Mouse (Mus musculus) midbrain, embryonic 11.5 days (tissue): ENCODE data around the gene Shank2. TPM values are rescaled to one million over a fixed set of nuclear protein-coding genes. Genes with fewer than 3 reads are reported as not detected.
A peak's percentile ranks its signal among the peaks of the same experiment; 100 is the strongest.

ENCODE experiments used
- ATAC-seq: fragments of 200-750 bp; cut with Nextera tagmentation; 2 replicates; pipeline ENCODE4 v1.8.0; 2017; ENCODE audit warnings: moderate TSS enrichment, moderate library complexity; ENCODE audit not compliant: low FRiP score
- DNase-seq: peaks from one replicate; pipeline ENCODE4 v3.0.0; 2015; ENCODE audit warnings: low spot score; ENCODE audit errors: missing footprints
- H3K27ac ChIP-seq: fragments of 300-500 bp; sonication (generic); 2 replicates; pipeline ENCODE4 v1.5.1; 2014; ENCODE audit warnings: low read depth, low read length
- H3K27me3 ChIP-seq: fragments of 300-500 bp; sonication (generic); 2 replicates; pipeline ENCODE4 v1.6.1; 2014; ENCODE audit warnings: mild to moderate bottlenecking, low read length, moderate library complexity, mixed read lengths; ENCODE audit not compliant: control insufficient read depth, insufficient read depth
- H3K36me3 ChIP-seq: fragments of 300-500 bp; sonication (generic); 2 replicates; pipeline ENCODE4 v1.6.1; 2014; ENCODE audit warnings: mild to moderate bottlenecking, low read length, moderate library complexity, mixed read lengths; ENCODE audit not compliant: control insufficient read depth, insufficient read depth
- H3K4me1 ChIP-seq: fragments of 300-500 bp; sonication (generic); 2 replicates; pipeline ENCODE4 v1.6.1; 2014; ENCODE audit warnings: low read length; ENCODE audit not compliant: control insufficient read depth, insufficient read depth
- H3K4me2 ChIP-seq: fragments of 300-500 bp; sonication (generic); 2 replicates; pipeline ENCODE4 v1.6.1; 2014; ENCODE audit warnings: mild to moderate bottlenecking, moderate library complexity
- H3K4me3 ChIP-seq: fragments of 300-500 bp; sonication (generic); 2 replicates; pipeline ENCODE4 v1.5.1; 2014; ENCODE audit warnings: low read depth, low read length
- H3K9ac ChIP-seq: fragments of 300-500 bp; sonication (generic); 2 replicates; pipeline ENCODE4 v1.6.1; 2014; ENCODE audit warnings: low read length
- H3K9me3 ChIP-seq: fragments of 300-500 bp; sonication (generic); 2 replicates; pipeline ENCODE4 v1.6.1; 2016; ENCODE audit warnings: low read length; ENCODE audit not compliant: control insufficient read depth
- WGBS: fragments of 180-500 bp; shearing (Covaris S2); extraction: QIAGEN DNeasy Blood & Tissue Kit; methylation state at CpG from one replicate; pipeline ENCODE4 v1.1.7; 2014; 5-methylcytosine and 5-hydroxymethylcytosine counted together
- polyA plus RNA-seq: library from polyadenylated mRNA; unstranded; fragments of >200 nt; fragmentation: Nextera tagmentation; extraction: Ambion mirVana; gene quantifications from 2 replicates; pipeline ENCODE4 v1.2.1, GENCODE M21; 2014

Gene Shank2
- polyA plus RNA-seq, 1 experiment from 2014 or later, result 2.2 TPM

DNA sequence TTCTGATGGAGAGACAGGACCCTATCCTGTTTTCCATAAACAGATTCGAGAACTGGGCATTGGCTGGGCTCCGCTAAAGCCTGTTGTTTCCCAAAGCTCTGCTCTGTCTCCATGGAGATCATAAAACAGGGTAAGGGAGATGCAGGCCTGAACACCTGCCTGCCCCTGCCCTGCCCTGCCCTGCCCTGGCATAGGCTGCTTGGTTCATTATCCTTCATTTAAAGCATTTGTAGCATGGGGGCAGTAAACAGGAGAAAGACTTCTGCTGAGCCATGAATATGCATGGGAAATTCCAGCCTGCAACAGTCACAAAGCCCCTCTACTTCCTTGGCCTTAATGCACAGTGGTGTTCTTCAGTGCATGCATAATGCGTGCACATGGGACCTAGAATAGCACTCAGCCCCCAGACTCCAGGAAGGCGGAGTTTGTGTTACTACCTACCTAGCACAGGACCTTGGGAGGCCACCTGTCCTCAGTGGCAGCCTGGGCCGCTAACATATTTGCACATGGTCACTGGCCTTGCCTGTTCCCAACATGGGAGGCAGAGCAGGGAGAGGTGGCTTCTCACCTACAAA lies 230.5 kb downstream of the Shank2 start:
- peaks cover 13% of the 10 kb centered on the region for H3K4me1 ChIP-seq
- no peaks in the 10 kb centered on the region for H3K27me3 ChIP-seq
- H3K36me3 ChIP-seq, result no peaks in the 10 kb centered on the region
- H3K9me3 ChIP-seq, result no peaks in the 10 kb centered on the region
- no peak overlapping the region for H3K4me3 ChIP-seq
- H3K27ac ChIP-seq, result no peak overlapping the region
- 43% methylated on average over 5 of the region's 5 CpGs for WGBS
- no peak overlapping the region for H3K4me2 ChIP-seq
- DNase-seq (peak; percentile 87), ATAC-seq (peak; percentile 49)
- no peak overlapping the region for H3K9ac ChIP-seq

DNA sequence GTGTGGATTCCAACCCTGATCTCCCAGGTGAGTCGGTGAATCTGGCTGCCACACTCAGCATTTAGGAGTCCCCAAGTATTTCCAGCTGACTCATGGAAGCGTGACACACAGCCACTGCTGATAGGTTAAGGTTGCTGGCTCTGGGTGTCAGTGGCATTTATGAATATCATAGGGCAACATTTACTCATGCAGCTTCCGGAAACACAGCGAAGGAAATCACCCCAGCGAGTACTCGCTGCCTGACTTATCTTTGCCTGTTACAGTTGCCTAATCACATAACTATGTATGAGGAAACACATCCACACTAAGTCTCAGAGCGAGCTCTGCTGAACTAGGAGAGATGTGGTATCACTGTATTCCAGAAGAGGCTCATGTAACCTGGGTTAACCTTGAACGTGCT lies 231.8 kb downstream of the Shank2 start:
- DNase-seq, result no peak
- H3K9me3 ChIP-seq, result no peaks in the 10 kb centered on the region
- WGBS, result 94% methylated on average over 8 of the region's 8 CpGs

DNA sequence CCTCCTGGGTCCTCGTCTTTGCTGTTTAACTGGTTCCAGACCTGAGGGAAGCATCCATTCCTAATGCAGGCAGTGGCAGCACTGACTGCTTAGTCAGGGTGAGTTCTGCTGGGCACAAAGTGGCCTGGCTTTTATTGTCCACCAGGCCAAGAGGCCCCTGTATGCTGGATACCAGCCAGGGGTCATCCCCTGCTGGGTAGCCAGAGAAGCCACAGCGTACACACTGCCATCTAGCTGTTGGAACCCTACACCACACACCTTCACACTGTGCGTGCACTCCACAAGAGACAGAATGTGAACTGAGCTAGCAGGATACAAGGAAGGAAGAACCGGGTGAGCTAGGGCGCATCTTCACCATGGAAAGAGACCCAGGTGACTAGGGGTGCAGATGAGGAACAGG lies 233.1 kb downstream of the Shank2 start:
- H3K36me3 ChIP-seq, result no peaks in the 10 kb centered on the region
- WGBS, result 60% methylated on average over 5 of the region's 5 CpGs
- peaks cover 30% of the 10 kb centered on the region for H3K4me1 ChIP-seq
- H3K4me3 ChIP-seq, result no peak overlapping the region
- DNase-seq (no peak), ATAC-seq (no peak)
- H3K27me3 ChIP-seq, result no peaks in the 10 kb centered on the region
- H3K27ac ChIP-seq, result no peak overlapping the region
- H3K9ac ChIP-seq, result no peak overlapping the region
- H3K4me2 ChIP-seq, result no peak overlapping the region
- no peaks in the 10 kb centered on the region for H3K9me3 ChIP-seq

More for the DNA sequence above, 231.8 kb downstream of the Shank2 start:
- H3K36me3 ChIP-seq, result no peaks in the 10 kb centered on the region
- H3K27ac ChIP-seq, result no peak overlapping the region
- no peaks in the 10 kb centered on the region for H3K27me3 ChIP-seq
- no peak overlapping the region for H3K9ac ChIP-seq
- H3K4me3 ChIP-seq, result no peak overlapping the region
- H3K4me2 ChIP-seq, result no peak overlapping the region
- peaks cover 18% of the 10 kb centered on the region for H3K4me1 ChIP-seq
- no peak for ATAC-seq

DNA sequence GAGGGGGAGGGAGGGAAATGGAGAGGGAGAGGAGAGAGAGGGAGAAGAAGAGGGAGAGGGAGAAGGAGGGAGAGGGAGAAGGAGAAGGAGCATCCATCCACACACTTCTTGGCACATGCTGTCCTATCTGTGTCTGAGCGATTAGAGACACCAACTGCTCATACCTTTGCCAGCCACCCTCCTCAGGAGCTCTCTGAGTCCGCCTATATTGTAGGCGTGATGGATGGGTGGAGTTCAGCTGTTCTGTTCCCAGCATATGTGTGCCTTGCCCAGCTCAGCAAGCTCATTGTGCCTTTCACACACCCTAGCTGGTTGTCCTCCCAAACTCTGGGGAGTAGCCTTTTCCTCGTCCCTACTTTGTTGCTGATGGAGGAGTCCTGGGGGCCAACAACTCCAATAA lies 233.8 kb downstream of the Shank2 start:
- H3K9ac ChIP-seq, result no peak overlapping the region
- 81% methylated on average over 4 of the region's 4 CpGs for WGBS

DNA sequence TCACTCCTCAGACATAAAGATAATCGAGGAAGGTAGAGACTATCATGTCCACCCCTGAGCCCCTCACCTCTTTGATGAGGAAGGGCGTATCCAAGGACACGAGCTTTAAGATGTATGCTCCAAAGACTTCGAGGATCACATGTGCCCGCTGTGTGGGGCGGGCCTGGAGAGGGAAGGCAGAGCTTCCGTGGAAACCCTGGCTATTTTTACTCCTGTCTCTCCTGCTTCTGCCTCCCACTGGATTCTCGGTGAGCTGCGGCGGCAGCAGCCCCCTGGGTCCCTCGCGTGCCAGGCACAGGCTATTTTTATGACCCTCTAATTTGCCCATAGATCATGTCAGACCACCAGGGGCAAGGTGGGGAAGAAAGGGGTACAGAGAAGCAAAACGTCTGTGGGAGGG lies 235.1 kb downstream of the Shank2 start:
- ATAC-seq, result no peak
- Histone ChIP-seq H3K9me3 (no peaks in the 10 kb centered on the region), H3K4me3 (no peak overlapping the region), H3K27ac (no peak overlapping the region), H3K27me3 (no peaks in the 10 kb centered on the region), H3K9ac (no peak overlapping the region), H3K4me2 (no peak overlapping the region), H3K4me1 (peaks cover 26% of the 10 kb centered on the region), H3K36me3 (no peaks in the 10 kb centered on the region)
- 83% methylated on average over 13 of the region's 13 CpGs for WGBS
- DNase-seq, result no peak

More for the DNA sequence above, 233.8 kb downstream of the Shank2 start:
- Histone ChIP-seq H3K4me1 (peaks cover 30% of the 10 kb centered on the region), H3K4me2 (no peak overlapping the region), H3K4me3 (no peak overlapping the region), H3K9me3 (no peaks in the 10 kb centered on the region), H3K36me3 (no peaks in the 10 kb centered on the region), H3K27ac (no peak overlapping the region), H3K27me3 (no peaks in the 10 kb centered on the region)
- DNase-seq (no peak), ATAC-seq (no peak)

DNA sequence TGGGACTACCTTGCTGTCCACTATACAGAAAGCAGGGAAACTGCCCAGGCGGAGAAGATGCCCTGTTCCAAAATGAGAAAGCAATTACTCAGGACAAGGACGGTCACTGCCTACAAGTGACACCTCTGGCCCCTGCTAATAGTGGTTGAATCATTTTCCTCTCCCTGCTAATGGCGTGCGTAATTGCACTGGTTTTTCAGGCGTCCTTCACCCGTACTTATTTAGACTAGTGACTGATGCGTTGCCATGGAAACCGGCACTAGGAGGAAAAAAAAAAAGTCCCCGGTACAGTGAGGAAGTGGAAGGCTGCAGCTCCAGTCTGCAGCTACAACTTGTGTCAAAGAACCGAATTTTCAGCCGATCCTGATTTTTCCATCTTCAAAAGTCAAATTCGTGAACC lies 236.7 kb downstream of the Shank2 start:
- ATAC-seq, result no peak
- no peaks in the 10 kb centered on the region for H3K27me3 ChIP-seq
- H3K4me2 ChIP-seq, result no peak overlapping the region
- H3K36me3 ChIP-seq, result no peaks in the 10 kb centered on the region
- peak; percentile 86 for DNase-seq
- WGBS, result 44% methylated on average over 12 of the region's 12 CpGs
- no peak overlapping the region for H3K4me3 ChIP-seq
- peaks cover 16% of the 10 kb centered on the region for H3K4me1 ChIP-seq
- H3K9me3 ChIP-seq, result no peaks in the 10 kb centered on the region
- no peak overlapping the region for H3K27ac ChIP-seq
- H3K9ac ChIP-seq, result no peak overlapping the region

DNA sequence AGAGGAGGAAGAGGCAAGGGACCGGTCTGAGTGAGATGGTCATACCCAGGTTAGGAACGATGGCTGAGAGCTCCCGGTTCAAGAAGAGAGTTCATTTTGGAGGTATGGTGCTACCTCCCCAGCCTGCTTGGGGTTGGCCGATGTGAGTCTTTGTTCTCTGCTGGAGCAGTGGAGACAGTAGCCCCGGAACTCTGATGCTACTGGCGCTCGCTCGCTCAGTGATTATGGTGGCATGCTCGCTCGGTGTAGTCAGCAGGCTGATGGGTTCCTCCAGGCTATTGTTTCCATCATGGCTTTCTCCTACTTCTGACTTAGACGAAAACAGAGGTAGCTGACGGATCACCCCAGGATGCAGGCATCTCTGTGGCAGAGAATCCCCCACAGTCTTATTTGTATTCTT lies 237.3 kb downstream of the Shank2 start:
- Histone ChIP-seq H3K9ac (0 out of 2 replicates have a peak overlapping the region, but pooled peaks have one; percentile 24), H3K4me3 (no peak overlapping the region), H3K27me3 (no peaks in the 10 kb centered on the region), H3K4me1 (peaks cover 16% of the 10 kb centered on the region), H3K4me2 (peak overlapping the region; percentile 17; the same call in 1 of the 2 replicates), H3K36me3 (no peaks in the 10 kb centered on the region), H3K9me3 (no peaks in the 10 kb centered on the region), H3K27ac (no peak overlapping the region)
- 44% methylated on average over 12 of the region's 12 CpGs for WGBS
- DNase-seq (peak; percentile 78), ATAC-seq (no peak)

DNA sequence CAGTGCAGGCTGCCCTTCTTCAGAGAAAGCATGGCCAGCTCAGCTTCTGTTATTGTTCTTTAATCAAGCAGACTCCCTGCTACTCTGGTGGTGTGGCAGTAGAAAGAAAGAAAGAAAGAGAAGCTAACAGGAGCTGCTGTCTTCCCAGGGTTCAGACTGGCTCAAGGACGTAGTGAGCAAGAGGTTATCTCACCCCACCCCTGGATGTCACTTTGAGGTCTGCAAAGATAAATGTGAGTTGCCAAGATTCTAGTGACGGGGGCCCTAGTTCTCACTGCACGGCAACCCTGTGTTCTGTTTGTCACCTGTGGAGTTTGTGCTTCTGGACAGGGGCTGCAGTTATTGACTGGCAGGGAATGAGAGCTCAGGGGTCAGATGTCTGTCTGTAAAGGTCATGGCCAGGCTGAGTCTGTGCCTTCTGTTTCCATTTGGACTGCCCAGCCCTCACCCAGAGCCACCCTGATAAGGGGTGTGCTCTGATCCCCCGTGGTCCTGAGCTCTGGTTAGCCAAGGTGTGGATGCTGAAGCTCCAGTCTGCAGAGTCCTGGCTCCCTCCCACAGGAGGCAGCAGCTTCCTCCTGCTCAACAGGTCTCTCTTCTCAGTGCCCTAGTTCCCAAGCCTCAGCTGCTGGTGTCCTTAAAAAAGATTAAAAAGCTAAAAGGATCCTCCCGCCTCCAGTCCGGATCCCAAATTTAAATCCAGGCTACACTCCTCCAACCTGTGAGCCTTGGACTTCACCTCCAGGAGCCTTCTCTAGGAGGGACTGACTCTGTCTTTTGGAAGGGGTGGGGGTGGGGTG lies 238.0 kb downstream of the Shank2 start:
- no peak for ATAC-seq
- H3K4me2 ChIP-seq, result no peak overlapping the region
- H3K4me3 ChIP-seq, result no peak overlapping the region
- no peaks in the 10 kb centered on the region for H3K27me3 ChIP-seq
- H3K9me3 ChIP-seq, result no peaks in the 10 kb centered on the region
- no peaks in the 10 kb centered on the region for H3K36me3 ChIP-seq
- H3K4me1 ChIP-seq, result peaks cover 16% of the 10 kb centered on the region
- DNase-seq, result peak; percentile 82
- H3K9ac ChIP-seq, result 0 out of 2 replicates have a peak overlapping the region, but pooled peaks have one; percentile 24
- WGBS, result 48% methylated on average over 6 of the region's 6 CpGs
- no peak overlapping the region for H3K27ac ChIP-seq

DNA sequence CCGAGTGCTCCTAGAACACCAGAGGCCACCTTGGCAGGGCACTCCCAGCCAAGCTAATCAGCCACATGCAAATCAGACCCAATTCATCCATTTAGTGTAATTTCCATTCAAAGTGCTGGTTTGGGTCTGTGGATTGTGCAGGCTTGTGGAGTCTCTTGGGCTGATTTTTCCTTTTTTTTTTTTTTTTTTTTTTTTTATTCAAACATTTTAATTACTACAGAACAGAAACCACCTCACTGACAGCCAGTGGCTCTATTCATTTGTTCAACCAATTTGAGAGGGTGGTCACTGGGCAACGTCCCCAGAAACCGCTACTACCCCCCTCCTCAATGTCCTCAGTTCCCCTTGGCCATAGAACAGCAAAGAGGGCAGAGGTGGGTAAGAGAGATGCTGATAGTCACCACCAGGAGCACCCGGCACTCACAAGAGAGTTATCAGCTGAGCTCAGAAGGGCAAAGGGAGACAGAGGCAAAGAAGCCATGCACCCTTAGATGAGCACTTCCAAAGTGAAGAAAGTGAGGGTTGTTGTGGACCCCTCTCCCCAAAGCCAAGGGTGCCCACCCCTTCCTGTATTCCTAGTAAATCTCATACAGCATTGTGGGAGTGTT lies 239.1 kb downstream of the Shank2 start:
- no peaks in the 10 kb centered on the region for H3K36me3 ChIP-seq
- H3K27ac ChIP-seq, result no peak overlapping the region
- peaks cover 16% of the 10 kb centered on the region for H3K4me1 ChIP-seq
- H3K4me3 ChIP-seq, result no peak overlapping the region
- no peaks in the 10 kb centered on the region for H3K9me3 ChIP-seq
- 81% methylated on average over 4 of the region's 4 CpGs for WGBS
- H3K27me3 ChIP-seq, result no peaks in the 10 kb centered on the region
- H3K4me2 ChIP-seq, result no peak overlapping the region
- ATAC-seq, result no peak
- no peak overlapping the region for H3K9ac ChIP-seq
- DNase-seq, result no peak
